Mouse (Mus musculus): ENCODE data around the gene Nlgn1. TPM values are rescaled to one million over a fixed set of nuclear protein-coding genes. Genes with fewer than 3 reads are reported as not detected.

Gene Nlgn1
- polyA plus RNA-seq, 1 experiment from 2014 or later = 29.9 TPM

DNA sequence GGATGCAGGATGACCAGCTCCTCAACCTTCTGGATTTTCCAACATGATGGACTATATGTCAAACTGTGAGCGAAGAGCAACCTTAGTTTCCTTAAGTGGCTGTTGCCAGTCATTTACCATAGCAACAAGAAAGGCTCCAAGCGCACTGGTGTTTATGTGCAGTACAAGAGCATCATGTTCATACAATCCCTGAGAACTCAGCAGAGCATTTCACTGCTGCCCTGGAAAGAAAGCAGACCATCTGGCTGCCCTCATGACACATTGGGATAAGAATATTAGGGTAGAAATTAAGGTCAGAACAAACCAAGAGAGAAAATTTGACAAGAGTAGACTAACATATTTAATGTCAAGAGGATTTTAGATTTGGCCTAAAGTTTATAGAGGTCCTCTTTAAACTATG is 306.2 kb downstream of the Nlgn1 start:
- no peaks in the 10 kb centered on the region for H3K9me3 ChIP-seq (replicated peaks)
- H3K27me3 ChIP-seq (replicated peaks) = no peaks in the 10 kb centered on the region
- H3K9ac ChIP-seq (replicated peaks) = no peak overlapping the region
- H3K4me2 ChIP-seq = no peak overlapping the region
- no peak overlapping the region for H3K4me3 ChIP-seq (replicated peaks)
- WGBS = 80% methylated on average over 2 of the region's 2 CpGs
- ATAC-seq (ENCODE audit: low FRiP score) = no peak
- no peaks in the 10 kb centered on the region for H3K4me1 ChIP-seq
- no peaks in the 10 kb centered on the region for H3K36me3 ChIP-seq
- H3K27ac ChIP-seq (replicated peaks) = no peak overlapping the region

DNA sequence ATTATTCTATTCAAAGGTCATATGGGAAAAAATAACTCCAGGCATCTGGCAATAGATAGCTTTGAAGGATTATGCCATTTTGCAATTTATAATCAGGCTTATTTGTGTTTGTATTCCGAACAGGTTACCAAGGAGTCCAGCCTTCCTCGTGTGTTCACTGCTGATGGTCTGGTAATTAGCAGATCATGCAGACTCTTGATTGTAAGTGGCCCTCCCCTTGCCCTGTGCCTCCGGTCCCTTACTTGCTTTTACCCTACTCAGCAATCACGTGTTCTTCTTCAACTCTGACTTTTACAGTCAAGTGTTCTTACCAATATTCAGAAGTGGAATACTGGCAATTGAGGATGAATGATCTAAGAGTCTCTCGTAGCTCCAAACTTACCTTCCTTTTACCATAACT is 309.0 kb downstream of the Nlgn1 start:
- ATAC-seq (ENCODE audit: low FRiP score) = no peak
- H3K9ac ChIP-seq (replicated peaks) = no peak overlapping the region
- 82% methylated on average over 5 of the region's 5 CpGs for WGBS
- H3K27ac ChIP-seq (replicated peaks) = no peak overlapping the region
- H3K27me3 ChIP-seq (replicated peaks) = no peaks in the 10 kb centered on the region
- no peak overlapping the region for H3K4me2 ChIP-seq
- no peak overlapping the region for H3K4me3 ChIP-seq (replicated peaks)
- H3K36me3 ChIP-seq = no peaks in the 10 kb centered on the region
- H3K9me3 ChIP-seq (replicated peaks) = no peaks in the 10 kb centered on the region
- no peaks in the 10 kb centered on the region for H3K4me1 ChIP-seq

- Histone ChIP-seq H3K27me3 (replicated peaks) (no peaks in the 10 kb centered on the region), H3K9ac (replicated peaks) (no peak overlapping the region), H3K36me3 (no peaks in the 10 kb centered on the region), H3K4me1 (no peaks in the 10 kb centered on the region), H3K4me2 (no peak overlapping the region), H3K27ac (replicated peaks) (no peak overlapping the region), H3K9me3 (replicated peaks) (no peaks in the 10 kb centered on the region), H3K4me3 (replicated peaks) (no peak overlapping the region)
- WGBS = 41% methylated on average over 6 of the region's 6 CpGs
- no peak for ATAC-seq (ENCODE audit: low FRiP score)
These were observed 310.6 kb downstream of the Nlgn1 start for GRCm38 (mm10) chr3:26021632-26022184.

GRCm38 (mm10) chr3:26011310-26012078 is 320.8 kb downstream of the Nlgn1 start:
- no peaks in the 10 kb centered on the region for H3K9me3 ChIP-seq (replicated peaks)
- ATAC-seq (ENCODE audit: low FRiP score) = no peak
- H3K27ac ChIP-seq (replicated peaks) = no peak overlapping the region
- H3K9ac ChIP-seq (replicated peaks) = no peak overlapping the region
- no peaks in the 10 kb centered on the region for H3K4me1 ChIP-seq
- H3K36me3 ChIP-seq = no peaks in the 10 kb centered on the region
- H3K4me3 ChIP-seq (replicated peaks) = no peak overlapping the region
- H3K27me3 ChIP-seq (replicated peaks) = no peaks in the 10 kb centered on the region
- 50% methylated on average over 4 of the region's 4 CpGs for WGBS
- no peak overlapping the region for H3K4me2 ChIP-seq

- Histone ChIP-seq H3K27me3 (replicated peaks) (no peaks in the 10 kb centered on the region), H3K4me1 (peaks cover 3% of the 10 kb centered on the region; the same call in 1 of the 2 replicates), H3K27ac (replicated peaks) (no peak overlapping the region), H3K4me2 (no peak overlapping the region), H3K9ac (replicated peaks) (no peak overlapping the region), H3K4me3 (replicated peaks) (no peak overlapping the region), H3K36me3 (no peaks in the 10 kb centered on the region), H3K9me3 (replicated peaks) (no peaks in the 10 kb centered on the region)
- peak; percentile 88; the same call in 1 of the 2 replicates for ATAC-seq (ENCODE audit: low FRiP score)
- WGBS = 36% methylated on average over 7 of the region's 7 CpGs
These were observed 329.2 kb downstream of the Nlgn1 start for GRCm38 (mm10) chr3:26002863-26003608.

DNA sequence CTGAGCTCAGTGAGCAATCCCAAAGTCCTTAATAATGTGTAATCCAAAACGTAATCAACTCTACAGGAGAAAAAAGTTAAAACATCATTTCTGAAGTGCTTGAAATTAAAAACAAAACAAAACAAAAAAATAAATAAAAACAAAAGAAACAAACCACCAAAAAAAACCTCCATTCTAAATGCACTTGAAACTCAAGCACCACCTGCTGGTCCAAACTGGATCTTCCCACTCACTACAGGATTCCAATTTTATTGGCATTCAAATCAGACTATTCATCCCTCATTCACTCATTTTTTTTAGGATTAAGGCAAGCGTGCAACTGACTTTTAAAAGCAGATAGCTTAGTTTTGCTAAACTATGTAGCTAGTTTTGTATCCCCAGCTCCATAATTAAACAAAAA is 329.9 kb downstream of the Nlgn1 start:
- Histone ChIP-seq H3K4me2 (no peak overlapping the region), H3K9me3 (replicated peaks) (no peaks in the 10 kb centered on the region), H3K27ac (replicated peaks) (no peak overlapping the region), H3K4me1 (peaks cover 3% of the 10 kb centered on the region; the same call in 1 of the 2 replicates), H3K27me3 (replicated peaks) (no peaks in the 10 kb centered on the region), H3K4me3 (replicated peaks) (no peak overlapping the region), H3K36me3 (no peaks in the 10 kb centered on the region), H3K9ac (replicated peaks) (no peak overlapping the region)
- 42% methylated on average over 2 of the region's 2 CpGs for WGBS
- no peak for ATAC-seq (ENCODE audit: low FRiP score)

GRCm38 (mm10) chr3:25967546-25967945 is 364.7 kb downstream of the Nlgn1 start:
- Histone ChIP-seq H3K9me3 (replicated peaks) (no peaks in the 10 kb centered on the region), H3K27ac (replicated peaks) (no peak overlapping the region), H3K4me2 (no peak overlapping the region), H3K36me3 (no peaks in the 10 kb centered on the region), H3K27me3 (replicated peaks) (no peaks in the 10 kb centered on the region), H3K4me1 (0 out of 2 replicates have a peak, but pooled peaks cover 3% of the 10 kb centered on the region), H3K9ac (replicated peaks) (no peak overlapping the region), H3K4me3 (replicated peaks) (no peak overlapping the region)
- 83% methylated on average over 2 of the region's 2 CpGs for WGBS
- no peak for ATAC-seq (ENCODE audit: low FRiP score)

DNA sequence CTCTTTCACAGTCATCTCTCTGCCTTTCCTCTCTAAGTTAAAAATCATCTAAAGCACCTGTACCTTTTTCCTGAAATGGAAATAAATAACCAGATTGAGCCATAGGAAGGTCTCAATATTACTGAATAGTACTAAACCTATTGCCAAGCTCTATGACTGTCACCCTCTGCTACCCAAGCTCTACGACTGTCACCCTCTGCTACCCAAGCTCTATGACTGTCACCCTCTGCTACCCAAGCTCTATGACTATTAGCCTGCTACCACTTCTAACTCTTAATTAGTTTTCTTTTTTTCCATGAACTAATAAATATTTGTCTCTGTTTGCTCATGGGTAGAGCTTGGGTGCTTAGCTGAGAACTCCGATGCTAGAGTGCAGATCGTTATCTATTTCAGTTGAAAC is 368.0 kb downstream of the Nlgn1 start:
- no peaks in the 10 kb centered on the region for H3K9me3 ChIP-seq (replicated peaks)
- no peaks in the 10 kb centered on the region for H3K27me3 ChIP-seq (replicated peaks)
- no peak overlapping the region for H3K4me3 ChIP-seq (replicated peaks)
- H3K27ac ChIP-seq (replicated peaks) = peak overlapping the region; percentile 11; the same call in 1 of the 2 replicates
- 0 out of 2 replicates have a peak, but pooled peaks cover 3% of the 10 kb centered on the region for H3K4me1 ChIP-seq
- 68% methylated on average over 3 of the region's 3 CpGs for WGBS
- H3K9ac ChIP-seq (replicated peaks) = no peak overlapping the region
- H3K36me3 ChIP-seq = no peaks in the 10 kb centered on the region
- no peak for ATAC-seq (ENCODE audit: low FRiP score)
- H3K4me2 ChIP-seq = no peak overlapping the region

GRCm38 (mm10) chr3:25963568-25963967 is 368.7 kb downstream of the Nlgn1 start:
- no peaks in the 10 kb centered on the region for H3K9me3 ChIP-seq (replicated peaks)
- H3K27ac ChIP-seq (replicated peaks) = no peak overlapping the region
- H3K9ac ChIP-seq (replicated peaks) = no peak overlapping the region
- H3K36me3 ChIP-seq = no peaks in the 10 kb centered on the region
- H3K4me1 ChIP-seq = 0 out of 2 replicates have a peak, but pooled peaks cover 3% of the 10 kb centered on the region
- WGBS = 38% methylated on average over 2 of the region's 2 CpGs
- peak; percentile 81 for ATAC-seq (ENCODE audit: low FRiP score)
- no peak overlapping the region for H3K4me2 ChIP-seq
- no peaks in the 10 kb centered on the region for H3K27me3 ChIP-seq (replicated peaks)
- H3K4me3 ChIP-seq (replicated peaks) = no peak overlapping the region

DNA sequence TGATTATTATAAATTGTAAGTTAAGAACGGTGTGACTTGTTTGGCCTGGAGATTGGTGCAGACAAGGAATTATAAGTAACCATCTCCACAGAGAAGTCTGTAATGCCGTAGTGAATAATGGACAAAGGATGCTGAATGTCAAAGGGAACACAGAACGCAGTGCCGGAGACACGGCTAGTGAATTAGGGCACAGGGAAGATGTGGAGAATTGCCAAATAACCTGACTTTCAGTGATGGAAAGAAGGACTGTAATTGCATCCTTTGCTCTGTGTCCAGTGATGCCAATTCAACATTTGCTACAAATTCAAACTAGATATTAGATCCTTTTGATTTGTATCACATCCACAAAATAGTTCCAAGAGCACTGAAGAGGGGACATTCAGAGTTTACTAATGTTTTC is 415.7 kb downstream of the Nlgn1 start:
- Histone ChIP-seq H3K27ac (replicated peaks) (no peak overlapping the region), H3K27me3 (replicated peaks) (no peaks in the 10 kb centered on the region), H3K9me3 (replicated peaks) (no peaks in the 10 kb centered on the region), H3K4me2 (no peak overlapping the region), H3K4me3 (replicated peaks) (no peak overlapping the region), H3K9ac (replicated peaks) (no peak overlapping the region), H3K36me3 (no peaks in the 10 kb centered on the region), H3K4me1 (no peaks in the 10 kb centered on the region)
- 59% methylated on average over 5 of the region's 5 CpGs for WGBS
- no peak for ATAC-seq (ENCODE audit: low FRiP score)

DNA sequence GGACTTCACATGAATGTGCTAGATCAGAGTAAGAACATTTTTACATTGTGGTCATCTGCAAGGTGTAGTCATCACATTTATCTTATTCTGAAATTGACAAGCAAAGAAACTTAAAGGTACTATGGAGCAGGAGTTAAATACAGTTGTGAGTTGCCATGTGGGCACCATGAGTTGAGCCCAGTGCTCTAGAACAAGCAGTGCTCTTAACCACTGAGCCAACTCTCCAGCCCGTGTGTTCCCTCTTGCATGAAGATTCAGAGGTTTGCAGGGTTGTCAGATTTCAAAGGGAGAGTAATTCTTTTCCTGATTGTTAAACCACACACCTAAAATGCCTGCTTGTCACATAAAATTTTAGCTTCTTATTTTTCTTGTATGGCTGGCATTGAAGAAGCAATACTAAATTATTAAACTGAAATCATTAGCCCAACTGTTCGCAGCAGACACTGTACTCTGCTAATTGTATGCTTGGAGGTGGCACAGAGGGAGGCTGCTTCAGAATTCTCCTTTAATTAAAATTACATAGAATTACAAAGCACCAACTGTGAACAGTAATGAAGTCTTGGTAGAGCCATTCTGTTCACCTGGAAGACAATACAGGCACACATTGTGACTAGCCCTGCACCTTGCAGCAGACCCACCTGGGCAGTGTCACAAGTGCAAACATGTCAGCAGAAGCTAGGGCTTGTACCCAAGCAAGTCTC is 417.7 kb downstream of the Nlgn1 start:
- peak; percentile 73 for ATAC-seq (ENCODE audit: low FRiP score)
- 47% methylated on average over 2 of the region's 2 CpGs for WGBS
- Histone ChIP-seq H3K36me3 (no peaks in the 10 kb centered on the region), H3K27ac (replicated peaks) (no peak overlapping the region), H3K9me3 (replicated peaks) (no peaks in the 10 kb centered on the region), H3K4me3 (replicated peaks) (no peak overlapping the region), H3K9ac (replicated peaks) (no peak overlapping the region), H3K4me2 (no peak overlapping the region), H3K4me1 (no peaks in the 10 kb centered on the region), H3K27me3 (replicated peaks) (no peaks in the 10 kb centered on the region)

Data from neural tube, embryonic 15.5 days (tissue).